Mouse (Mus musculus): Measurements from ENCODE around the gene Litaf.
"Not testable (repeated sequence)": the region's sequence is repeated elsewhere in the genome, so short reads cannot be mapped to it uniquely, and the experiment has no call there.

The Litaf gene

DNA sequence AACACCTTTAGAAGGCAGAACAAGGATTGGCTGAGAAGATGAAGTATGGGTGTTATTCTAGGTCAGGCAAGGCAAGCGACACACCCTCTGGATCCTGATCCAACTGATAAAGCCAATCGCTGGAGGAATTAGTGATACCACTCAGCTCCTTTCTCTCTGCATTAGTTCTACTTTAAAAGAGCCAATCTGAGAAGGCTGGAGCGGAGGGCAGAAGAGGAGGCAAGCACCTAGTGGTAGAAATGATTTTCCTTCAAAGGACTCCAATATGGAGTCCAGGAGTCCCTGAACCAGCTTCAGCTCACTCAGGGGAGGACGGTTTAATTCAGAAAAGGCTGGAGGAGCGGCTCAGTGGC, 74.2 kb downstream of the Litaf start:
- DNase-seq (ENCODE audit: low spot score in 2 of 2), result no peak

DNA sequence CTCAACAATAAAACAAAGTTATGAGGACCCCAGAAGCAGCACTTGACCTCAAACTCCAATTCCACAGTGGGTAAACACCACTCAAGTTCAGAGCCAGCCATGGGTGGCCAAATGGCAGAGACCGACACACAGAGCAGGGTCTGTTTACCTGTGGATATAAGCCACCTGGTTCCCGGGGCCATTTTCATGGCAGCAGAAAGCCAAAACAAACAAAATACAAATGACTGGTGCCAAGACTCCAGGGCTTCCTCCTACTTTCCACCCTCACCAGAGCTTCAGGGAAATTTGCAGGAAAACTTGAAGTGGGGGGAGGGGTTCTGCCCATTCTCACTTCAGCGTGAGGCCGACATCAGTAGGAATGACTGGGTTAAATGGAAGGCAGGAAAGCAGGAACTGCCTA, 75.2 kb downstream of the Litaf start:
- DNase-seq (ENCODE audit: low spot score in 2 of 2), result no peak

DNA sequence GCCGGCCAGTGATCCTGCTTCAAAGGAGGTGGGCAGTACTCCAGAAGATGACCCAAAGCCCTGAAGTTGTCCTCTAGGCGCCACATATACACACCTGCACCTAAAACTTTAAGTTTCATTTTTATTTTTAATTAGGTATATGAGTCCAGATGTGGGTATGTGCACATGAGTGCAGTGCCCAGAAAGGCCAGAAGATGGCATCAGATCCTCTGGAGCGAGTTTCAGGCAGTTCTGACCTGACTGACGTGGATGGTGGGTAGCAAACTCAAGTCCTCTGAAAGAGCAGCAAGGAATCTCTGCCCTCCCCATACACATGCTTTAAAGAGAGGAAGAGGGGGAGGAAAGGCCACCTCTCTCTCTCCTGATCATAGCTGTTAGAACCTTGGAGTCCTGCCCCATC, 76.1 kb downstream of the Litaf start:
- DNase-seq (ENCODE audit: low spot score in 2 of 2), result peak in 1 of 2 experiments; percentile 30

GRCm38 (mm10) chr16:10989361-10989760, 76.6 kb downstream of the Litaf start:
- DNase-seq (ENCODE audit: low spot score in 2 of 2), result no peak

GRCm38 (mm10) chr16:10988261-10988660, 77.7 kb downstream of the Litaf start:
- no peak for DNase-seq (ENCODE audit: low spot score in 2 of 2)

DNA sequence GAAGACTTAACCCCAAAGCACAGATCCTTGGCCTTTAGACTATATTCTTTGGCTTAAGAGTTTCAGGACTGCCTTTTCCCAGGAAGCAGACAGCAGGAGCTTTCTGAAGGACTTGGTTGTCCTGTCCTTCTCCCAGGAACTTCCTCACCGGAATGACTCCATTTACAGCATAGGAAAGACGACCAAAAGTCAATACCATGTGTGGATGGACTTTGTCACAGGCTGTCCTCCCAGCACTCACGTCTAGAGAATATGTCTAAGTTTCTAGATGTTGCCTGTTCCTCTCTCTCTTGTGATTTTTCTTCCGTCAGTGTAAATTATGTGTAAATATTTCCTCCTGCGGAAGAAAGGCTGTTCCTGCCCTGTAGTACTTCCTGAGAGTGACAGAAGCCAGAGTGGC, 81.4 kb downstream of the Litaf start:
- no peak for DNase-seq (ENCODE audit: low spot score in 2 of 2)

DNA sequence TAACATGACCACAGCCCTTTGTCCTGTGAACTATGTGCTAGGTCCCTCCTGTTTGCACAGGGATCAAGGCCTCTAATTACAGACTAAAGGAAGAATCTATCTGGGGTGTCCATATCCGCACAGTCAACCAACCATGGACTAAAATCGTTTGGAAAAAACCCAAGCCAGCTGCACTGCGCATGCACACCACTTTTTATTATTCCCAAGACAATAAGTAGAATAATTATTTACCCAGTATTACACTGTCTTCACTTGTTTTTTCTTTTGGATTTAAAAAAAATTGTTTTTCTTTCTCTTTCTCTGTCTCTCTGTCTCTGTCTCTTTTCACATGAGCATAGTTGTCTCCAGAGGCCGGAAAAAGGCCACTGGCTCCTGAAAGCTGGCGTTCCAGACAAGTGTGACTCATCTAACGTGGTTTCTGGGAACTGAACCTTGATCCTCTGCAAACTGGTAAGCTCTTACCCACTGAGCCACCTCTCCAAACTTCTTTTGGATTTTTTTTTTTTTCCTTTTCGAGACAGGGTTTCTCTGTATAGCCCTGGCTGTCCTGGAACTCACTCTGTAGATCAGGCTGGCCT, 84.4 kb downstream of the Litaf start:
- no peak for DNase-seq (ENCODE audit: low spot score in 2 of 2)

DNA sequence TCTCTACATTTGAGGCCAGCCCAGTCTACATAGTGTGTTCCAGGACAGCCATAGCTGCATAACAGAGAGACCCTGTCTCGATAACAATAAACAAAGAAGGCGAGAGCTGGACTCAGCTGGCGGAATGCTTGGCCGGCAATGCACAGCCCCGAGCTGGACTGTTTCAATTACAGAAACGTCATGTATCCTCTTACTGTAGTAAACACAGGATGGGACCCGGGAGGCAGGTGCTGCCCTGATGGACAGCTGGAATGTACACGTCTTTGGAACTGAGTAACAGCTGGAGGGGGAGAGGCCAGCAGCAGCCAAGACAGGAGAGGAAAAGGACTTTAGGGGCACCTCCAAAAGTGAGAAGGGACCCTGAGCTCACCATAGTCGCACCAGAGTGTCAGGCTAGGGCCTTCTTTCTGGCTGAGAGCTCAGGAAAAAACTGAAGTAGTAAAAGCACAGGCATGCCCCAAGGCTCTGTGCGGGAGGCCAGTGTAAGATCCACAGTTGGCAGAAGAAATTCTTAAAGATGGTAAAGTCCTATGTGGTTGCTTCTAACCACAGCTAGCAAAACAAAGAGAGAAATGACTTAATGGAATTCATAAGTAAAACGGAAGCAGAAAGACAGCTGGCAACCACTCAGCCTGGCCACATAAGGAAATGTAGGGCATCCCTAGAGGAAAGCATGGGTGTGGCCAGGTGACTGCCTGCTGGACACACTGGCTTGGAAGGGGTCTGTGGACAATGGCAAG, 86.7 kb downstream of the Litaf start:
- DNase-seq (ENCODE audit: low spot score in 2 of 2), result no peak

DNA sequence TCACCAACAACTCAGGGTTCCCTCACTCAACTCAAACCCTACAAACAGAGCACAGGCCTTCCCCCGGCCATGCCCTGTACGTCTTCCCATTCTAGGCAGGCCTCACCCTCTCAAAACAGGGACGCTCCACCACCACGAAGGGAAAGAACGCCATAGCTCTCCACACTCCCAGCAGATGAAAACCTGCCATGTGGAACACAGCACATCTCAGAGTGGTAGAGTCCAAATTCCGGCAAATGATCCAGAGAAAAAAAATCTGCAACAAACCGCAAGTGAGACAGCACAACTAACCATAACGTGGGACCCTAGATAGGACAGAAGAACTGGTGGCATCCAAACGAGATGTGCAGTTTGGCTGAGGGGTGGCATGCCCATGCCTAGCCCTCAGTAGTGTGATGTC, 88.1 kb downstream of the Litaf start:
- no peak for DNase-seq (ENCODE audit: low spot score in 2 of 2)

DNA sequence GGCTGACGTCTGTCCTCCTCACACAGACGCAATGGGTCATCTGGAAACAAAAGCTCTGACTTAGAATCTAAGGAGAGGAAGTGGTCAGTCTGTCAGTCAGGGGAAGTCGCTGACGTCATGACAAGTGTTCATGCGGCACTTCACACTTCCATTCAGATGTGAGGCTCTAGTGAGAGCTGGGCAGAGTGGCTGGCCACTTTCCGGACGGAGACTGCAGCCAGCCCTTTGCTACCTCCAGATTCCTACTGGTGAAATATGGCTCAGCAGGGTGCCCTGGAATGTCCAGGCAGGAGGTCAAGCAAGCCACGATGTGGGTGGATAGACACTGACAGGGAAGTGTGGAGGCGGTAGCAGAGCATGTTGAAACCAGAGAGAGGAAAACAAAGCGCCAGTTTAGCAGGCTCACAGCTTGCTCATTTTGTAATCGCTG, 89.7 kb downstream of the Litaf start:
- no peak for DNase-seq (ENCODE audit: low spot score in 2 of 2)

GRCm38 (mm10) chr16:10974939-10975338, 91.0 kb downstream of the Litaf start:
- DNase-seq (ENCODE audit: low spot score in 2 of 2), result peak in 1 of 2 experiments; percentile 32

DNA sequence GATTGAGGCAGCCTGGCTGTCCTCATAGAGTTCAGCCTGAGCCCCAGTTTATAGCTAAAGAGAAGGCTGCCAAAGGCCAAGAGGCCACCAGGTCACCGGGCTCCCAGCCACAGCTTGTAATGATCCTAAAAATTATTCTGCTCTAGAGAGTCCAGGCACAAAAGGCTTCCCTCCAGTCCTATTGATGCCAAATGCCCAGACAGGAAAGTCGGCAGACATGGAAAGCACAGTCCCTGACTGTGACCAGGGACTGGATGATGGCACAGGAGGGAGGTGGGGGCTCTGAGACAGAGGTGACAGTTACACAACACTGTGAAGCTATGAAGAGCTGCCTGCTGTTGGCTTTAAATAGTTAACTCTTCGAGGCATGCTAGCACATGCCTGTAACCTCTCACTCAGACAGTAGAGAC, 91.9 kb downstream of the Litaf start:
- no peak for DNase-seq (ENCODE audit: low spot score in 2 of 2)

DNA sequence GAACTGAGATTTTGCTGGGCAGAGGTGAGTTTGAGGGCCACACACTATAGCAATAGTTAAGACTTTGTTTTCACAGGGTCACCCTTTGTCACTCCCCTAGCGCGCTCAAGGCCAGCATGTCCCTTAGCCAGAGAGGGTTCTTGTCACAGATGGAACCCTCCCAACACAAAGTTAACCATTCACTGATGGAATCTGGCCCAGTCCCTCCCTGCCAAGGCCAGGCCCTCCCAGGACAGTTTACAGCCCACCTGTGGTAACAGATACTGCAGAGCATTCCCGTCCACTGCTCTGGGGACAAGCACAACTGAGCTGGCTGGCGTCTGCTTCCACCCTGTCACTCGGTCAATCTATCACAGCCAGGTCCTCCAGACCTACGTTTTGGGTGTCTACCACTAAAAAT, 93.7 kb downstream of the Litaf start:
- no peak for DNase-seq (ENCODE audit: low spot score in 2 of 2)

GRCm38 (mm10) chr16:10969944-10970343, 96.0 kb downstream of the Litaf start:
- not testable (repeated sequence) for DNase-seq (ENCODE audit: low spot score in 2 of 2)

DNA sequence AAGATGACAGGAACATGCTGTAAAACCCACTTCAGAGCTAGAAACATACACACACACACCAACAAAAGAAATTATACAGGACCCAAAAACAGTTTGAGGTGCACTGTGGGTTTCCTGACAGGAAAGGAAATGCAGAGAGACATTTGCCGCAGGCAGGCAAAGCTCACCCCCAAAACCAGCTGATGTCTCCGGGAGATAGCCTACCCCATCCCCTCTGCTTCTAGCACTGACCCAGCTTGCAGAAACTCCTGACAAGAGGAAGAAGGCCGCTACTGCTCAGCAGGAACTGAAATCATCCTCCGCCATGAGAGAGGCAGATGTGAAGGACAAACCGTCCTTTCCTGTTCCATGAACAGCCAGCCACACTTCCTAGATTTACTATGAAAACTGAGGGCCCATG, 96.6 kb downstream of the Litaf start:
- no peak for DNase-seq (ENCODE audit: low spot score in 2 of 2)

DNA sequence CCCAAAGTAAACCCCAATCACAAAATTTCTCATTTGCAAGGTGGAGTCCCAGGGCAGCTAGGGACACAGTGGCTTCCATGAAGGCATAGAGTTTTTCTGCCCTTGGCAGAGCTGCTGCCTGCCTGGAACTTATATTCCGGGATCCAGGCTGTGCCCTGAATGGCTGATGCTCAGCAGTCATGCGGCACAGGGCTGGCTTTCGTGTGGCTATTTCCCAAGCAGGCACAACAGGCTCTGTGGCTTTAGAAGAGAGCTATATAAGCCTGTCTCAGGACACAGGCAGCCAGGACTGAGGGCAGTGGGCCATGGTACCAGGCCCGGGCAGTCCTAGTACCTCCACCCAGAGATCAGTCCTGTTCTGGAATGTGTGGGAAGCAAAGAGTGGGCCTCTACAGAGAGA, 97.7 kb downstream of the Litaf start:
- DNase-seq (ENCODE audit: low spot score in 2 of 2), result no peak

GRCm38 (mm10) chr16:10967756-10968155, 98.2 kb downstream of the Litaf start:
- DNase-seq (ENCODE audit: low spot score in 2 of 2), result no peak

GRCm38 (mm10) chr16:10967013-10967412, 98.9 kb downstream of the Litaf start:
- no peak for DNase-seq (ENCODE audit: low spot score in 2 of 2)

DNA sequence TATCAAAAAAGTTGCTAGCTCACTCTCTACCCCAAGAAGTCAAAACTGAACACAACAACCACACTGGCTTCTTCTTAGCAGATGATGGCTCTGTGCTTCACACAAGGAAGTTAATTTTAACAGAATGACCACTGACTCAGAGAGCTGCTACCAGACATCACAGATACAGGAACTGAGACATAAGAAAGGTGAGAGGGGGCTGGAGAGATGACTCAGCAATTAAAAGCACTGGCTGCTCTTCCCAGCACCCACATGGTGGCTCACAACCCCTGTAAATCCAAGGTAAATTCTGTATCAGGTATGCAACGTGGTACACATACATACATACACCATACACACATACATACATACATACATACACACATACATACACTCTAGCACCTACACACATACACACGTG, 100.9 kb downstream of the Litaf start:
- DNase-seq (ENCODE audit: low spot score in 2 of 2), result no peak

DNA sequence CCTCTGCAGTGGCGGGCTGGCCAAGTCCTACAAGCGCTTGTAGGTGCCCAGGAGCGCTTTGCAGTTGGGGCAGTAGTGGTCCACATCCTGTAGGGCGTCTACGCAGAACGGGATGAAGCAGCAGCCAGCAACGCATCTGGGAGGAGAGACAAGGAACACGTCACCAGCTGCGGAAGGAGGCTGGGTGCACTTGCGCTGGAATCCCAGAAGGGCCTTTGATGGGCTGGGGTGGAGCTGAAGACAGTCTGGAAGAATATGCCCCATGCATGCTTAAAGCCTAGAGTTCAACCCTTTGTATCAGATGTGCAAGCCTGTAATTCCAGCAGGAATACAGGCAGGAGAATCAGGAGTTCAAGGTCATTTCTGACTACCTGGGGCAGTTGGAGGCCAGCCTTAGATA, 105.0 kb downstream of the Litaf start:
- DNase-seq (ENCODE audit: low spot score in 2 of 2), result no peak

- DNase-seq (ENCODE audit: low spot score in 2 of 2), result no peak
These were observed 107.1 kb downstream of the Litaf start for GRCm38 (mm10) chr16:10958763-10959440.

- DNase-seq (ENCODE audit: low spot score in 2 of 2), result not testable (repeated sequence)
These were observed 107.7 kb downstream of the Litaf start for GRCm38 (mm10) chr16:10958307-10958706.

GRCm38 (mm10) chr16:10957794-10958193, 108.2 kb downstream of the Litaf start:
- no peak for DNase-seq (ENCODE audit: low spot score in 2 of 2)

All from spleen, postnatal 14 days (tissue).